Mouse (Mus musculus) bone marrow, adult 2 months (tissue): ENCODE data around the gene Aldh4a1.

Experiments
- CTCF ChIP-seq: fragments of 200-500 bp; IDR thresholded peaks from 2 replicates; pipeline ENCODE4 v1.5.1; 2011; ENCODE audit warnings: low read length, control low read depth; ENCODE audit not compliant: control insufficient read depth, insufficient read depth
- POLR2A ChIP-seq: fragments of 200-500 bp; IDR thresholded peaks from 2 replicates; pipeline ENCODE4 v1.6.1; 2011; ENCODE audit warnings: low read depth, mild to moderate bottlenecking, control low read depth, low read length, borderline replicate concordance; ENCODE audit not compliant: control insufficient read depth

DNA sequence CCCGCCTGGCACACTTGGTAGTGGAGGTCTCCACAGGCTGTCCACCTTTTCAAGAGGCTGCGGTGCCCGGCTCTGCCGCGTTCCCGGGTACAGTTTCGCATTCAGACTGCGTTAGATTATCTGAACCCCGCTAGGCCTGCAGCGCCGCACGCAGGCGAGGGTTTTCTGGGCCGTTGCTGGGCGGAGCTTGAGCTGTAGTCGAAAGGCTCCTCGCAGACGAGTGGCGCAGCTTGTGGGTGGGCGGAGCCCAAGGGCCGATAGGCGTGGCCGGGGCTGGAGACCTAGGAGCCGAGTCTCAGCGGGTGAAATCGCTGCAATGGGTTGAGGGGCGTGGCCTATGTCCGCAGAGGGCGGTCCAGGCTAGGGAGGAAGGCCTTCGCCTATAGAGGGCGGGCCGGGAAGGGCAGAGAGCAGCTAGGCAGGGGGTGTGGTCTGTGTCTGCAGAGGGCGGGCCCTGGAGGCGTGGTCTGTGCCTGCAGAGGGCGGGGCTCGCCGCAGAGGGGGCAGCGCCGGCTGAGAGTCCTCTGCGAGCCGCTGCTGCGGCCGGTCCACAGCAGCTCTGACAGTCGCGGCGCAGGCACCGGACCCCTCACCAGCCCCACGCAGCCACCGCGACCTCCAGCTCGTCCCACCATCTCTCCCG, 48.4 kb upstream of the Aldh4a1 start:
- peak; percentile 41; the same call in 1 of the 2 replicates for TF ChIP-seq CTCF
- peak; percentile 77 for TF ChIP-seq POLR2A
